Mouse (Mus musculus) c-Kit-positive CD71-negative TER-119-negative erythroid progenitor cells, embryonic 14.5 days (primary cell): ENCODE measurements around the gene Hsd11b1.
"Not testable (repeated sequence)": the region's sequence is repeated elsewhere in the genome, so short reads cannot be mapped to it uniquely, and the experiment has no call there.

Source experiments
- DNase-seq: peaks from one replicate; pipeline ENCODE4 v3.0.0-alpha.2; 2013; ENCODE audit warnings: low read depth

Hsd11b1 gene

GRCm38 (mm10) chr1:193263955-193264598, at the start of gene Hsd11b1:
Hsd11b1 (minus strand) TSS chr1:193264075.
- DNase-seq: no peak

- no peak for DNase-seq
Observed at GRCm38 (mm10) chr1:193311596-193311995, 47.7 kb upstream of the Hsd11b1 start.

DNA sequence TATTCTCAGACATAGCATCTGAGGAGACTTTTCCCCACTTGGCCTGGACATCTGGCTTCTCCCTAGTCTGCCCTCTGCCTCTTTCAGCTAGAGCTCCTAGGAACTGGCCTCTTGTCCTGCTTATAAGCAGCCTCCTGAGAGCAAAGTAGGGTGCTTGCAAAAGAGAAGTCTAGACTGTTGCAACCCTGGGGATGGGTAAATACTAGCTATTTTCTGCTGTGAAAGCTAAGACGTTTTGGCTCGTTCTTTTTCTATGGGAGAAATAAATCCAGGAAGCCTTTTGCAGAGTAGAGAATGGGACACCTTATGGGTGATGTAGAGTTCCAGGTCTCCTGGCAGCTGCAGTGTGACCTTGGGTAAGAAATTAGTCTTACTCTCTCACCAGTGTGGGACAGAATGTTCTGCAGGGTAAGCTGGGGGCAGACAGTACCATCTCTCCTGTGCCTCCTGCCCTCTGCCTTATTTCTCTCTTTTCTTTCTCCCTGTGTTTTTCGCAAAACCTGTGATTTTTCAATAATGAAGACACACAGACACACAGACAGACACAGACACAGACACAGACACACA, 46.7 kb upstream of the Hsd11b1 start:
- no peak for DNase-seq

GRCm38 (mm10) chr1:193309785-193310518, 46.1 kb upstream of the Hsd11b1 start:
- DNase-seq: no peak

- DNase-seq: no peak
Observed at GRCm38 (mm10) chr1:193306832-193307231, 43.0 kb upstream of the Hsd11b1 start.

DNA sequence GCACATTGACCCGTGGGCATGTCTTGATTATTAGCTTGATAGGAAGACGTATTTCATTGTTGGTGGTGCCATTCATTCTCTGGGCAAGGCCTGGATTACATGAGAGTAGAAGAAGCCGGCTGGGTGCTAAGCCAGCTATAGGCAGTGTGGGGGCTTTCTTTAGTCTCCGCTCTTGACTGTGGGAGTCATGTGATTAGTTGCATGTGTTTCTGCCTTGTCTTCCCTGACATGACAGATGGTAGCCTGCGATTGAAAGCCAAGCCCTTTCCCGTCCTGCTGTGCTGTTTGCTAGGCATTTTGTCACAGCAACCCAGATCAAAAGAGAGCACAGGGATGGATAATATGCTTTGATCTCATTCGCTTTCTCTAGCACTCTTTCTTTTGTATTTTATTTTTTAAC, 41.5 kb upstream of the Hsd11b1 start:
- DNase-seq: no peak

- no peak for DNase-seq
Observed at GRCm38 (mm10) chr1:193303096-193303495, 39.2 kb upstream of the Hsd11b1 start.

DNA sequence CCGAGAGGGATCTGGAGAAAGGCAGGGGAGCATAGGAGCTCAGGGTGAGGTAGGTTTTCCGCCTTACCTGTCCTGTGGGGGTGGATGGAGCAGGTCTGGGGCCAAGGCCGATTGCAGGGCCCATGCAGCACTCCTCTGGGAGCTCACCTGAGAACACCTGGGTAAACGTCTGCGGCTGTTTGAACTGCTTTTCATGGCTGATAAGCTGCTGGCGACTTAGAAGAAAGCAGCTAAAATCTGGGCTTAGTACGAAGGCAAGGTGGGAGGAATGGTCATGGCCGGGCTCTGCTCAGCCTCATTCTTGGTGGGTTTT, 38.2 kb upstream of the Hsd11b1 start:
- DNase-seq: no peak

GRCm38 (mm10) chr1:193301216-193302092, 37.6 kb upstream of the Hsd11b1 start:
- DNase-seq: no peak

DNA sequence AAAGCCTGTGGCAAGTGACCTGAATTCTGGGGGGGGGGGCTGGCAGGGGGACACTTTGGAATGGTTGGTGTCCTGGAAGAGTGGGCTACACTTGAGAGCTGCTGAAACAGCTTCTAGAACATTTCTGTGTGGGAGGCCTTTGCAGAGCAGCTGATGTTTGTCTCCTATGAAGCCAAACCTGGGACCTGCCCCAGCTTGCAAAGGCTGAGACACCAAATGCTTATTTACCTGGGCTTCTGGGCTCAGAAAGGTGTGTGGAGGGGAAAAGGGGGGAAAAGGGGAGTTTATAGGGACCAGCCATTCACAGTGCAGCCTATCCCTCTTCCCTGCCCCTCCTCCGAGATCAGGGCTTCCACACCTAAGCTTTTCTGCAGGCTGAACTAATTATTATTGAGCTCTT, 36.1 kb upstream of the Hsd11b1 start:
- DNase-seq: no peak

- DNase-seq: no peak
Observed at GRCm38 (mm10) chr1:193298141-193298765, 34.4 kb upstream of the Hsd11b1 start.

DNA sequence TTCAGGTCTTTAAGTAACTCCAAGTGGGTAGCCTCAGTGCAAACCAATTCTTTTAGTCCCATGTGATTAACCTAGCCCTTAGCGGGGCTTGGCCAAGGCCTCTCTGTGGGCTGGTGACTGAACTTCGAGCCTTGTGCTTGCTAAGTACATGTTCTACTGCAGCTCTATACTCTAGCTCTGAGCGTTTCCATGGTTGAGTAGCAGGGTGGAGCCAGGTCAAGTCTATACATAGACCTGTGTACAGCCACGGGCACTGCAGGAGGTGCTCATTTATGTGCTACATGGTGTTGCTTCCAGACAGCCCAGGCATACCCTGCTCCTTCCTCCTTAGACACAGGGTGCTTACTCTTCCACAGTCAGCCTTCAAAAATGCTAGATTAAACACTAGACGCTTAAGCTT, 32.0 kb upstream of the Hsd11b1 start:
- DNase-seq: no peak

- no peak for DNase-seq
Observed at GRCm38 (mm10) chr1:193293926-193294325, 30.1 kb upstream of the Hsd11b1 start.

- DNase-seq: no peak
Observed at GRCm38 (mm10) chr1:193293039-193293438, 29.2 kb upstream of the Hsd11b1 start.

GRCm38 (mm10) chr1:193290686-193291085, 26.8 kb upstream of the Hsd11b1 start:
- DNase-seq: no peak

DNA sequence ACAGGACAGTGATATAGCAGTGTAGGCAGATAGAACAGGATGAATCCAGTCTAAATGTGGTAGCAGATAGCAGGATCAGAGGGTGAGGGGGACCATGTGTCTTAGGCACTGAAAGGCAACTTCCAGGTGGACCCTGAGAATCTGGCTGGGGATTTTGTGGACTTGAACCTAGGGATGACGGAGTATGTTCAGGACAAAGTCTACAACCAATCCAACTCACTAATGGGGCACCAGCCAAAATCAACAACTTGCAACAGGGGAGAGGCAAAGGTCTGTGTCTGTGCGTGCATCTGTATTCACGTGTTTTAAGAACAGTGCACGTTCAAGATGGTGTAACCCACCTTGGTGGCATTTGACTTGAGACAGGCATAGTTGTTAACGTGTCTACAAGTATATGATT, 26.0 kb upstream of the Hsd11b1 start:
- no peak for DNase-seq

GRCm38 (mm10) chr1:193289076-193289475, 25.2 kb upstream of the Hsd11b1 start:
- no peak for DNase-seq

GRCm38 (mm10) chr1:193287578-193287977, 23.7 kb upstream of the Hsd11b1 start:
- DNase-seq: no peak

DNA sequence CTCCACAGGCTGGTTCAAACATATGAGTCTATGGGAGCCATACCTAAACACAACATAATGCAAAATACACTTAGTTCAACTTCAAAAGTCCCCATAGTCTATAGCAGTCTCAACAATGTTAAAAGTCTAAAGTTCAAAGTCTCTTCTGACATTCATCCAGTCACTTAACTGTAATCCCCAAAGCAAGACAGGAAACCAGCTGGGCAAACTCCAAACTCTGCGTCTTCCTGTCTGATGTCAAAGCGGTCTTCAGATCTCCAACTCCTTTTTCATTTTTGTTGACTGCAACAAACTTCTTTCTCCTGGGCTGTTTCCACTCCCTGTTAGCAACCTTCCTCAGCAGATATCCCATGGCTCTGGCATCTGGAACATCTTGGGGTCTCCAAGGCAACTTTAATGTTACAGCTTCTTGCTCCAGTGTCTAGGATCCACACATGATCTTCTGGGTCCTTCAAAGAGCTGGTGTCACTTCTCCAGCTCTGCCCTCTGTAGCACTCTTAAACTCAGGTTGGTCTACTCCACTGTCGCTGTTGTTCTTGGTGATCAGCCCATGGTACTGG, 22.0 kb upstream of the Hsd11b1 start:
- DNase-seq: not testable (repeated sequence)

GRCm38 (mm10) chr1:193284228-193284779, 20.4 kb upstream of the Hsd11b1 start:
- DNase-seq: no peak

- DNase-seq: no peak
Observed at GRCm38 (mm10) chr1:193281344-193281743, 17.5 kb upstream of the Hsd11b1 start.
